Mouse (Mus musculus): ENCODE measurements around the gene Itln1.

DNA sequence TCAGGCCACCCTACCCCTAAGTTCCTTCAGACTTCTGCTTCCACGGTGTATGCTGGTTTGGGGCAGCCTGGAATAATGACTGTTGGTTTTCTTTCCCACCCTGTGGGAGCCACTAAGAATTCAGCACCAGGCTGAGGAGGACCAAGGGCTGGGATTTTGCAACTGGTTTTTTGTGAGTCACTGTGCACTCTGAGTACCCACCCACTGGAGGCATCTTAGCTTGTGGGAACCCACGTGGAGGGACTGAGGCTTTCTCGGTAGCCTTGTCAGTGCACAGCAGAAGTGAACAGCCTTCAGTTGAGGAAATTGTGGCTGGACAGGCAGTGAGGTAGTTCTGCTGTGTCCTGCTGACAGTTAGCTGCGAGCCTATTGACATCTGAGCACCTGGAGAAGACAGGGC is 23.8 kb upstream of the Itln1 start, which contains the start of gene Cd244a:
- TF ChIP-seq CTCF (conservative IDR thresholded peaks at IDR 0.05; ENCODE audit: low read length) (no peak), POU5F1 (IDR thresholded peaks at IDR 0.05; ENCODE audit: borderline replicate concordance, low read length) (no peak)
